Mouse (Mus musculus) lung, embryonic 14.5 days (tissue): Measurements from ENCODE around the gene Tgfbi. TPM values are rescaled to one million over a fixed set of nuclear protein-coding genes. Genes with fewer than 3 reads are reported as not detected.

ENCODE experiments used
- ATAC-seq: fragments of 200-750 bp; cut with Nextera tagmentation; 2 replicates; pipeline ENCODE4 v1.8.0; 2017; ENCODE audit warnings: mild to moderate bottlenecking, moderate TSS enrichment, moderate library complexity; ENCODE audit not compliant: insufficient read depth
- DNase-seq: peaks from one replicate; pipeline ENCODE4 v3.0.0-alpha.2; 2015
- H3K27ac ChIP-seq: fragments of 300-500 bp; sonication (generic); 2 replicates; pipeline ENCODE4 v1.5.1; 2014; ENCODE audit warnings: low read depth, mild to moderate bottlenecking, moderate library complexity
- H3K27me3 ChIP-seq: fragments of 300-500 bp; sonication (generic); 2 replicates; pipeline ENCODE4 v1.6.1; 2014; ENCODE audit warnings: low read length, control low read depth; ENCODE audit not compliant: insufficient read depth
- H3K36me3 ChIP-seq: fragments of 300-500 bp; sonication (generic); 2 replicates; pipeline ENCODE4 v1.6.1; 2014; ENCODE audit warnings: control low read depth; ENCODE audit not compliant: insufficient read depth
- H3K4me1 ChIP-seq: fragments of 300-500 bp; sonication (generic); 2 replicates; pipeline ENCODE4 v1.6.1; 2014; ENCODE audit warnings: antibody characterized with exemption, control low read depth; ENCODE audit not compliant: insufficient read depth
- H3K4me2 ChIP-seq: fragments of 300-500 bp; sonication (generic); 2 replicates; pipeline ENCODE4 v1.6.1; 2014; ENCODE audit warnings: mild to moderate bottlenecking
- H3K4me3 ChIP-seq: fragments of 300-500 bp; sonication (generic); 2 replicates; pipeline ENCODE4 v1.5.1; 2014; ENCODE audit warnings: low read depth, low read length
- H3K9ac ChIP-seq: fragments of 300-500 bp; sonication (generic); 2 replicates; pipeline ENCODE4 v1.6.1; 2014
- H3K9me3 ChIP-seq: fragments of 300-500 bp; sonication (generic); 2 replicates; pipeline ENCODE4 v1.6.1; 2016; ENCODE audit warnings: low read depth, low read length, control low read depth
- CTCF ChIP-seq: IDR thresholded peaks from 2 replicates; pipeline ENCODE4 v1.5.1; 2016; ENCODE audit warnings: antibody characterized with exemption, low read depth
- WGBS: fragments of 180-500 bp; shearing (Covaris S2); extraction: QIAGEN DNeasy Blood & Tissue Kit; methylation state at CpG from one replicate; pipeline ENCODE4 v1.1.7; 2014; 5-methylcytosine and 5-hydroxymethylcytosine counted together
- polyA plus RNA-seq: library from polyadenylated mRNA; unstranded; fragments of >200 nt; fragmentation: Nextera tagmentation; extraction: Ambion mirVana; gene quantifications from 2 replicates; pipeline ENCODE4 v1.2.1, GENCODE M21; 2014

The Tgfbi gene
- polyA plus RNA-seq, 1 experiment from 2014 or later = 171 TPM

DNA sequence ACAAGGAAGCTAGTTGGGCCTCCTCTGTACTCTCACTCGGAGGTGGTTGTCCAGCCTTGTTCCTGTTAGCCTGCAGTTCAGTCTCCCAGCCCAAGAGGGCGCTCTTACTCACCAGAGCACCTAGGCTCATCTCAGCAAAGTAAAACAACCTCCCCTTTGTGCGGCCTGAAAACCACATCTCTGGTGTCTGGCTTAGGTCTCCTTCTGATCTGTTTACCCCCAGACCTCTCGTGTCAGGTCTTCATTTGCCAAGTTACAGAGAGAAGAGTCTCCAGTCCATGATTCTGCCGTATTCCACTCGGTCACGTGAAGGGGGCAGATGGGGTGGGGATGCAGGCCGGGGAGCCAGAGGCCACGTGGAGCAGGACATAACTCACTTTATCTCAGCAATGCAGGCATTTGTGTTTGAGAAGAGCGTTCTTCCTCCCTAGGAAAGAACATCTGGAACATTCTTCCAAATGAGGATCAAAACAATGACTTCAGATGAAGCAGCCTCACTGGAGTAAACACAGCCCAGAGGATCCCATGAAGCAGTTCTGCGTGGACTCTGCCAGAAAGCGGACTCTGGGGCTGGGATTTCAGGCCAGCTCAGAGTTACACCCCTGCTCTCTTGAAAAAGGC lies 33.5 kb upstream of the Tgfbi start:
- Histone ChIP-seq H3K4me2 (no peak overlapping the region), H3K9me3 (no peaks in the 10 kb centered on the region), H3K4me1 (peaks cover 10% of the 10 kb centered on the region), H3K27ac (peak overlapping the region; percentile 61), H3K27me3 (no peaks in the 10 kb centered on the region), H3K4me3 (no peak overlapping the region), H3K36me3 (no peaks in the 10 kb centered on the region), H3K9ac (no peak overlapping the region)
- DNase-seq = peak; percentile 89
- peak; percentile 53 for ATAC-seq
- peak; percentile 93 for TF ChIP-seq CTCF
- 24% methylated on average over 12 of the region's 12 CpGs for WGBS

DNA sequence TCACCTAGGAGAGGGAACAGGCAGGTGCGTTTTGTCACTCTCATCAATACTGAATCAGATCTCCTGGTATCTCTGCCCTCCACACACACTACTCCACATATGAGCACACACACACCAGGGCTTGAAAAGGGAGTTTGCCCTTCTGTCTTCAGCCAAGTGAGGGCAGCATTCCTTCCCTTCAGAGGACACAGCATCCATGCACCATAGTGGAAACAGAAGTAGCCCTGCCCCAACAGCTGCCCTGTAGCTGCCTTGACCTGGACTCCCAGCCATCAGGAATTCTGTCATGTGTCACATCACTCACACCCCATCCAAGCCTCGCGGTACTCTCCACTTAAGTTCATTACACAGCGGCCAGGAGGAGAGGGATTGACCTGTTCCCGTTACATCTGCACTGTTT lies 31.2 kb upstream of the Tgfbi start:
- TF ChIP-seq CTCF = peak; percentile 55
- Histone ChIP-seq H3K4me3 (no peak overlapping the region), H3K9me3 (no peaks in the 10 kb centered on the region), H3K9ac (no peak overlapping the region), H3K27me3 (no peaks in the 10 kb centered on the region), H3K4me2 (no peak overlapping the region), H3K27ac (no peak overlapping the region), H3K36me3 (no peaks in the 10 kb centered on the region), H3K4me1 (peaks cover 22% of the 10 kb centered on the region)
- DNase-seq (no peak), ATAC-seq (no peak)
- WGBS = 41% methylated on average over 5 of the region's 5 CpGs

DNA sequence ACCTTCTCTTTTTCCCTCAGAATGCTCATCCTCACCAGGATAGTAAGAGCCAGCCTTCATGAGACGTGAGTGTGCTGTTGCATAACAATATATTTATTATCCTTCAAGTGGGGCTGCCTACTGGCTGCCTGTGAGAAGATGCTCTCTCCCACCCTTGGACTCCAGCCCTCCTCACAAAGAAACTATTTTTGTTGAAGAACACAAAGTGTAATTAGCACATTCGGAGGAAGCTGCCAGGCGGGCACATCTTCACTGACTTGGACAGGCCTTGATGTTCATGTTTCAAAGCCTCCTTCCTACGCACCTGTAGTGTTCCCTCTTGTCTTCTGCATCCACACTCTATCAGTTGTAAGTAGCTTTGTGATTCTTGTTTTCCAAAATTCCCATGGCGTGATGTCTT lies 28.9 kb upstream of the Tgfbi start:
- DNase-seq (no peak), ATAC-seq (no peak)
- Histone ChIP-seq H3K9me3 (no peaks in the 10 kb centered on the region), H3K4me2 (no peak overlapping the region), H3K27ac (no peak overlapping the region), H3K36me3 (no peaks in the 10 kb centered on the region), H3K9ac (no peak overlapping the region), H3K4me3 (no peak overlapping the region), H3K27me3 (no peaks in the 10 kb centered on the region), H3K4me1 (peaks cover 29% of the 10 kb centered on the region)
- 73% methylated on average over 5 of the region's 5 CpGs for WGBS
- no peak for TF ChIP-seq CTCF

DNA sequence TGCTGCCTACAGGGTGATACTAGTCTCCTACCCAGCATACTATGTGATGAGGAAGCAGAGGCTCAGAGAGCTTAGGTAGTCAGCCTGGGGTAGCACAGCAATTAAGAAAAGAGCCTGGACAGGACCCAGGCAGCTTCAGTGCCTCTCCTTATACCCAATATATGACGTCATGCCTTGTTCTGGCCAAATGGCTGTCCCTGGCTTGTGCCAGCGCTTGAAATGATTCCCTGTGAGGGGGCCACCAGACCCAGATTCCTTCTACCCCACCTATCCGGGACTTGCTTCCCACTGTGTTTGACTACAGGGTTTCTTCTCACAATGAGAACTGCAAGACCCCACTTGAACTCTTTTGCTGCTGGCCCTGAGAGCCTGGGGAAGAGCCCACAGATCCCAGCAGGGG lies 27.8 kb upstream of the Tgfbi start:
- ATAC-seq (peak; percentile 4; the same call in 1 of the 2 replicates), DNase-seq (peak; percentile 57)
- WGBS = 4% methylated on average over 3 of the region's 3 CpGs
- Histone ChIP-seq H3K27ac (peak overlapping the region; percentile 98), H3K4me3 (no peak overlapping the region), H3K4me1 (peaks cover 26% of the 10 kb centered on the region), H3K4me2 (peak overlapping the region; percentile 33), H3K27me3 (no peaks in the 10 kb centered on the region), H3K9me3 (no peaks in the 10 kb centered on the region), H3K36me3 (no peaks in the 10 kb centered on the region), H3K9ac (no peak overlapping the region)
- TF ChIP-seq CTCF = no peak

DNA sequence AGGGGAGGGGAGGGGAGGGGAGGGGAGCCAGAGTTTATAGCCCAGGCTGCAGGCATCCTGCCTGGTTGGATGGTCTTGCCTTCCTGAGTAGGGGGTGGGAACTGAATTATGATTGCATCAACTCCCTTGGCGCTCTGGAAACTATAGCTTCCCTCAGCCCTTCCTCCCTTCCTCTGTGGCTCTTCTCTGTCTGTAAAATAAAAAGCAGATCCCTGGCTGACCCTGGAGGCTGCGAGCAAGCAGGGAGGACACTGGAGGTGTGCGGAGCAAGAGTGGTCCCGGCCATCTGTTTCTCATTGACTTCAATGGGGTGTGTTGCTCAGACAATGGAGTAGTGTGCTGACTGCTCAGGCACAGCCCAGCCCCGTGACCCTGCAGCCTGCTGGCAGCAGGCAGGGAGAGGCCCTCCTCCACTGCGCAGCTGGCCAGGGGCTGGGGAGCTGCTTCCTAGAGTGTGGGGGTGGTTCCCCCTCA lies 27.3 kb upstream of the Tgfbi start:
- Histone ChIP-seq H3K4me3 (0 out of 2 replicates have a peak overlapping the region, but pooled peaks have one; percentile 8), H3K4me1 (peaks cover 26% of the 10 kb centered on the region), H3K27me3 (no peaks in the 10 kb centered on the region), H3K9me3 (no peaks in the 10 kb centered on the region), H3K36me3 (no peaks in the 10 kb centered on the region), H3K9ac (peak overlapping the region; percentile 38; the same call in 1 of the 2 replicates), H3K27ac (peak overlapping the region; percentile 98), H3K4me2 (peak overlapping the region; percentile 49)
- peak; percentile 98 for ATAC-seq
- no peak for TF ChIP-seq CTCF
- 0% methylated on average over 6 of the region's 6 CpGs for WGBS
- DNase-seq = peak; percentile 89

DNA sequence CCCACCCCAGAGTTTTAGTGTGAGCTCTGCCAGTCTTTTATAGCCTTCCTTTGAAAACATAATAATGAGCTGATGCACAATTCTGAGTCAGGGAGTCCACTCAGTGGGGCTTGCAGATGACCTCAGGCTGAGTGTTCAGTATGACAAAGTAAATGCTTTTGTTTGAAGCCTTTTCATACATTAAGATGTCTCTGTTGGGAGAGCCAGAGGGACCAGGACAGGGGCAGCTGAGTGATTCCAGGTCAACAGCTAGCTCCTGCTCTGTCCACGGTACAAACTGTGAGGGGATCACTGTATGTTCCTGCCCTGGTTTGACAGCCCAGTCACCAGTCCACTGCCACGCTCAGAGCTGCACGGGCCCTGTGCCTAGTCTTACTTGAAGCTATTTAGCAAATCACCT lies 26.6 kb upstream of the Tgfbi start:
- Histone ChIP-seq H3K4me2 (no peak overlapping the region), H3K9ac (no peak overlapping the region), H3K4me3 (no peak overlapping the region), H3K27me3 (no peaks in the 10 kb centered on the region), H3K4me1 (peaks cover 26% of the 10 kb centered on the region), H3K9me3 (no peaks in the 10 kb centered on the region), H3K27ac (peak overlapping the region; percentile 98), H3K36me3 (no peaks in the 10 kb centered on the region)
- 24% methylated on average over 3 of the region's 3 CpGs for WGBS
- DNase-seq (peak; percentile 73), ATAC-seq (peak; percentile 44)
- TF ChIP-seq CTCF = no peak

DNA sequence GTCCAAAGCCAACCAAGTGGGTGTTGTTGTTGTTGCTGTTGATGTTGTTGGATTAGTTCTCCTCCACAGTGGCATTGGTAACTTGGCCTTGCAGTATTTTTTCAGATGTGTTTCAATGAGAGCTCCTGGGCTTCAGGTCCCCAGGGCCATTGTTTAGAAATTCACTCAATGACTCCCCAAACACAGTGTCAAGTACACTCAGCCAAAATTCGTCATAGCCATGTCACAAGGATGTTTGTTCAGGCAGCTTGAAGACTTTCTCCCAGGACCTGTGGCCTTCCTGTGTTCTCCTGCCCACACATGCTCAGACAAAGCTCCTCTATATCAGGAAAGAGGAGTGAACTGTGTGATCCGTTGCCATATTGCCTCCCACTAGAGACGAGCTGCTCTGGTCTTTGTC lies 23.3 kb upstream of the Tgfbi start:
- no peaks in the 10 kb centered on the region for H3K27me3 ChIP-seq
- no peaks in the 10 kb centered on the region for H3K9me3 ChIP-seq
- H3K4me1 ChIP-seq = peaks cover 45% of the 10 kb centered on the region
- H3K4me3 ChIP-seq = no peak overlapping the region
- H3K27ac ChIP-seq = no peak overlapping the region
- H3K4me2 ChIP-seq = no peak overlapping the region
- no peak overlapping the region for H3K9ac ChIP-seq
- ATAC-seq (no peak), DNase-seq (no peak)
- H3K36me3 ChIP-seq = no peaks in the 10 kb centered on the region
- 44% methylated on average over 3 of the region's 3 CpGs for WGBS
- TF ChIP-seq CTCF = no peak
